Mouse (Mus musculus) myocyte (in vitro differentiated cells): Measurements from ENCODE around the gene Spib.

Experiments used
- E2F4 ChIP-seq: IDR thresholded peaks from one replicate; pipeline ENCODE4 v1.6.1; 2011; ENCODE audit warnings: mild to moderate bottlenecking, control low read depth, moderate library complexity; ENCODE audit not compliant: insufficient read depth
- MAX ChIP-seq: IDR thresholded peaks from one replicate; pipeline ENCODE4 v1.6.1; 2011; ENCODE audit warnings: low read depth, mild to moderate bottlenecking, control low read depth
- POLR2A ChIP-seq: IDR thresholded peaks from one replicate; pipeline ENCODE4 v1.6.1; 2011; ENCODE audit warnings: low read depth, mild to moderate bottlenecking, control low read depth, moderate library complexity; ENCODE audit not compliant: insufficient read length
- SRF ChIP-seq: IDR thresholded peaks from one replicate; pipeline ENCODE4 v1.6.1; 2011; ENCODE audit warnings: low read depth; ENCODE audit not compliant: control insufficient read depth, insufficient read length

DNA sequence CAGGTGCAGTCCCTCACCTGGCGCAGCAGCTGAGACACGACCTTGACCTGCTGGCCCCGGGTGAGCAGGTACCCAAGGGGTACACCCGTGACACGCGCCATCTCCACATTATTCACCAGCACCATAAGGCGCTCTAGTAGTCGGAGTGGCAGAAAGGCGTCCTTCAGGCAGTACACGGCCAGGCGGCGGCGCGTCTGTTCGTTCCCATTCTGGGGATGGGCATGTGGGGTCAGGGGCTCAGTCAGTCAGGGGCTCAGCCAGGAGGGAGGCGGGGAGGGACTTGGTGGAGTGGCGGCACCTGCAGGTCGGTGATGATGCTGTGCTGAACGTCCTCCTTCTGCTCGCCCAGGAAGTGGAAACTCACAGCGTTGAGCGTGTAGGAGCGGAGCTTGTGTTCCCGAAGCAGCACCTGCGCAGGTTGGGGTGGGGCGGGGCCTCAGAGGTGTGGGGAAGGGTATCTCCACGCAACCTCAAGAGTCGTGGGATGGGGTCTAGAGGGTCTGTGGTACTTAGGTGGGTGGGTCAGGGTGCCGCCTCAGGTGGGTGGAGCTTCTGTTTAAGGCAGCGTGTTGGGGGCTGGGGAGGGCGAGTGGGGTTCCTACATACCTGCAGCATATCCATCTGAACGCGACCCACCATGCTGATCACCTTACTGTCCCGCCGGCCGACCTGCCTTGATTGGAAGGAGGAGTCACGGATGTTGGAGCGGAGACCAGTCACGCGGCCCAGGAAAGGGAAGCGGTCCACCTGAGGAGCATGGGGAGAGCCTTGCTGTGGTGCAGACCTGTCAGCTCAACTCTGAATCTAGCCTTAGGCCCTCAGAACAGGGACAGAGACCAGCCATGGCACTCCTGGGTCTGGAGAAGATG, 7.1 kb upstream of the Spib start:
- TF ChIP-seq SRF (no peak), E2F4 (no peak), POLR2A (no peak), MAX (no peak)
